Mouse (Mus musculus) heart, postnatal 0 days (tissue): ENCODE results near the gene Srd5a1. TPM values are rescaled to one million over a fixed set of nuclear protein-coding genes. Genes with fewer than 3 reads are reported as not detected.
A peak's percentile ranks its signal among the peaks of the same experiment; 100 is the strongest.

Experiments used
- ATAC-seq: fragments of 200-750 bp; cut with Nextera tagmentation; 2 replicates; pipeline ENCODE4 v1.8.0; 2017; ENCODE audit warnings: low read depth, moderate number of reproducible peaks, moderate library complexity; ENCODE audit not compliant: insufficient read depth
- DNase-seq: peaks from one replicate; pipeline ENCODE4 v3.0.0-alpha.2; 2016; ENCODE audit warnings: low spot score
- H3K27ac ChIP-seq: fragments of 300-500 bp; sonication (generic); 2 replicates; pipeline ENCODE4 v1.5.1; 2014; ENCODE audit warnings: low read depth, mild to moderate bottlenecking
- H3K27me3 ChIP-seq: fragments of 300-500 bp; sonication (generic); 2 replicates; pipeline ENCODE4 v1.6.1; 2014; ENCODE audit warnings: low read length, mixed read lengths; ENCODE audit not compliant: control insufficient read depth, insufficient read depth
- H3K36me3 ChIP-seq: fragments of 300-500 bp; sonication (generic); replicated peaks from 2 replicates; pipeline ENCODE4 v1.6.1; 2014; ENCODE audit warnings: low read length, mixed read lengths; ENCODE audit not compliant: control insufficient read depth, insufficient read depth
- H3K4me1 ChIP-seq: fragments of 300-500 bp; sonication (generic); 2 replicates; pipeline ENCODE4 v1.6.1; 2014; ENCODE audit warnings: antibody characterized with exemption; ENCODE audit not compliant: control insufficient read depth, insufficient read depth
- H3K4me2 ChIP-seq: fragments of 300-500 bp; sonication (generic); 2 replicates; pipeline ENCODE4 v1.6.1; 2014; ENCODE audit warnings: low read depth, mild to moderate bottlenecking, low read length, moderate library complexity
- H3K4me3 ChIP-seq: fragments of 300-500 bp; sonication (generic); 2 replicates; pipeline ENCODE4 v1.5.1; 2014; ENCODE audit warnings: low read depth, low read length
- H3K9ac ChIP-seq: fragments of 300-500 bp; sonication (generic); replicated peaks from 2 replicates; pipeline ENCODE4 v1.6.1; 2014; ENCODE audit warnings: low read depth, low read length, mixed read lengths
- H3K9me3 ChIP-seq: fragments of 300-500 bp; sonication (generic); replicated peaks from 2 replicates; pipeline ENCODE4 v1.6.1; 2016; ENCODE audit warnings: low read length; ENCODE audit not compliant: control insufficient read depth
- CTCF ChIP-seq: IDR thresholded peaks from 2 replicates; pipeline ENCODE4 v1.5.1; 2016; ENCODE audit warnings: antibody characterized with exemption, control low read depth, low read depth
- EP300 ChIP-seq: IDR thresholded peaks from 2 replicates; pipeline ENCODE4 v1.6.1; 2016; ENCODE audit warnings: antibody characterized with exemption, low read depth
- WGBS: fragments of 180-500 bp; shearing (Covaris S2); extraction: QIAGEN DNeasy Blood & Tissue Kit; methylation state at CpG from one replicate; pipeline ENCODE4 v1.1.7; 2014; 5-methylcytosine and 5-hydroxymethylcytosine counted together
- polyA plus RNA-seq: library from polyadenylated mRNA; unstranded; fragments of >200 nt; fragmentation: Nextera tagmentation; extraction: Ambion mirVana; gene quantifications from 2 replicates; pipeline ENCODE4 v1.2.1, GENCODE M21; 2015
- total RNA-seq: library from RNA; depleted of rRNA; stranded (reverse); fragments of >200 nt; gene quantifications from 2 replicates; pipeline ENCODE4 v1.2.3, GENCODE M21; 2014; ENCODE audit warnings: low replicate concordance

Gene Srd5a1
- total and polyA plus RNA-seq, 2 experiments from 2014 or later, result 3.3 to 3.5 TPM

- 85% methylated on average over 5 of the region's 5 CpGs for WGBS
- Histone ChIP-seq H3K9ac (no peak overlapping the region), H3K36me3 (peaks cover 89% of the 10 kb centered on the region), H3K4me3 (no peak overlapping the region), H3K4me1 (no peaks in the 10 kb centered on the region), H3K27me3 (no peaks in the 10 kb centered on the region), H3K4me2 (no peak overlapping the region), H3K27ac (no peak overlapping the region), H3K9me3 (no peaks in the 10 kb centered on the region)
- DNase-seq, result no peak
- no peak for ATAC-seq
- TF ChIP-seq CTCF (no peak), EP300 (no peak)
Observed at GRCm38 (mm10) chr13:69623843-69624242, 12.6 kb upstream of the Srd5a1 start.

- peaks cover 79% of the 10 kb centered on the region for H3K36me3 ChIP-seq
- no peak overlapping the region for H3K4me3 ChIP-seq
- H3K9me3 ChIP-seq, result no peaks in the 10 kb centered on the region
- DNase-seq (no peak), ATAC-seq (no peak)
- WGBS, result 45% methylated on average over 6 of the region's 6 CpGs
- no peaks in the 10 kb centered on the region for H3K27me3 ChIP-seq
- H3K27ac ChIP-seq, result no peak overlapping the region
- no peak overlapping the region for H3K4me2 ChIP-seq
- H3K4me1 ChIP-seq, result 0 out of 2 replicates have a peak, but pooled peaks cover 7% of the 10 kb centered on the region
- no peak for TF ChIP-seq CTCF
- TF ChIP-seq EP300, result no peak
- H3K9ac ChIP-seq, result no peak overlapping the region
Observed at GRCm38 (mm10) chr13:69616716-69617115, 5.5 kb upstream of the Srd5a1 start.

DNA sequence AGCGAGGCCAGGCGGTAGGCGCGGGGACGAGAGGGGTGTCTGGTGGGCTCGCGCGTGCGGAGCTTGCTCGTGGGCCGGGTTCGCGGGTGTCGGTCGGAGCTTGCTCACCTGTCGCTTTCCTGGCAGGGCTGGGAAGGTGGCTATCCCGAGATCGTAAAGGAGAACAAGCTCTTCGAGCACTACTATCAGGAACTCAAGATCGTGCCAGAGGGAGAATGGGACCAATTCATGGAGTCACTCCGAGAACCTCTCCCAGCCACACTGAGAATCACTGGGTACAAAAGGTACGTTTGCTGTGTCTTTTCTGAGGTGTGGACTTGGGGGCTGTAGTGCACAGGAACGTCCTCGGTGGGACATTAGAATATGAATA, 918 bp upstream of the Srd5a1 start:
- Histone ChIP-seq H3K4me3 (peak overlapping the region; percentile 98), H3K9me3 (no peaks in the 10 kb centered on the region), H3K4me1 (peaks cover 13% of the 10 kb centered on the region), H3K36me3 (peaks cover 38% of the 10 kb centered on the region), H3K4me2 (peak overlapping the region; percentile 94), H3K27me3 (no peaks in the 10 kb centered on the region), H3K27ac (peak overlapping the region; percentile 46), H3K9ac (peak overlapping the region; percentile 83)
- TF ChIP-seq EP300 (no peak), CTCF (no peak)
- under 1% methylated on average over 23 of the region's 24 CpGs for WGBS
- no peak for DNase-seq
- no peak for ATAC-seq

DNA sequence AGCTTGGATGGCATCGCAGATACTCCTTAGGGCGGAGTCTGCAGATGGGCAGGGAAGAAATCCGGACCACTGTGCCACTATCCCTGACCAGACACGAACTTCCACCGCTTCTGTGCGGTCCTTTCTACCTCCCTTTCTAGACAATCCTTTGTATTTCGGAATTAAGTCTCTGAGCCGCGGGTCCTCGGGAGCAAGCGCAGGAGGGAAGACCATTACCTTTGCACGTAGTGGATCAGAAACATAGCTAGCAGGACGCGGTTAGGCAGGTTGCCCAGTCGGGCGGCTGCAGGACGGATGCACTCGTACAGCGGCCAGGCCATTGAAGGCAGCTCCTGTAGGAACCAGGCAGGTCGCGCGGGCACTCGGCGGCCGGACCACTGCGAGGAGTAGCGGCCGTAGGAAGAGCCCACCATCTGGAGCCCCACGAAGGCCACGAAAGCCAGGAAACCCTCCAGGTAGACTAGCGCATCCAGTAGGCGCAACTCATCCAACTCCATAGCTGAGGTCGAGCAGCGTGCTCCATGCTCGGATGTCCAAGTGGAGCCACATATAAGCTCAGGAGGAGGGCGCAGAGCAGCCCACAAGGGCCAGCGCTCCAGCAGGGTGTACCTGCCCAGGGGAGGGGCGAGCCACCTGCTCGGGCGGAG, 368 bp downstream of the Srd5a1 start:
- no peak overlapping the region for H3K27ac ChIP-seq
- H3K4me3 ChIP-seq, result peak overlapping the region; percentile 98
- TF ChIP-seq EP300 (no peak), CTCF (no peak)
- peak overlapping the region; percentile 56 for H3K9ac ChIP-seq
- H3K4me1 ChIP-seq, result peaks cover 13% of the 10 kb centered on the region
- H3K27me3 ChIP-seq, result no peaks in the 10 kb centered on the region
- ATAC-seq, result peak; percentile 7
- H3K4me2 ChIP-seq, result peak overlapping the region; percentile 91
- under 1% methylated on average over 40 of the region's 40 CpGs for WGBS
- H3K9me3 ChIP-seq, result no peaks in the 10 kb centered on the region
- DNase-seq, result no peak
- peaks cover 26% of the 10 kb centered on the region for H3K36me3 ChIP-seq

DNA sequence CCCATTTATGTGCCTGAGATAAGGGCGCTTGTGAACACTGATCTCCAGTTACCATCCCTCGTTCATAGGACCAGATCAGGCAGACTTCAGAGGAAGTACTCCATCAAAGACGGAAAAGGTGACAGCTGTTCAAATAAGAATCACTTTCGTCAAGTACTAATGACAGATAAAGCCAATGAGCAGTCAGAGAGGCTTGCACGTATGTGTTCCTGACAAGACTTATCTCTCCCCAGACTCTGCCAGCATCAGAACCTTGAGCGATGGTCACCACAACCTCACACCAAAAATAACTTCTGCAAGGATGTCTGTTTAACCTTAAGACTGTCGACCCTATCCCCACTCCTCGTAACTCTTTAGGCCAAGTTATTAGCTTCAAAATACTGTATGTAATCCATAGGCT, 2.5 kb downstream of the Srd5a1 start:
- H3K9ac ChIP-seq, result no peak overlapping the region
- TF ChIP-seq EP300 (no peak), CTCF (no peak)
- DNase-seq (no peak), ATAC-seq (no peak)
- H3K36me3 ChIP-seq, result peaks cover 6% of the 10 kb centered on the region; the same call in 1 of the 2 replicates
- H3K4me3 ChIP-seq, result no peak overlapping the region
- H3K4me2 ChIP-seq, result no peak overlapping the region
- no peaks in the 10 kb centered on the region for H3K9me3 ChIP-seq
- peaks cover 13% of the 10 kb centered on the region for H3K4me1 ChIP-seq
- WGBS, result 27% methylated on average over 8 of the region's 8 CpGs
- no peaks in the 10 kb centered on the region for H3K27me3 ChIP-seq
- H3K27ac ChIP-seq, result no peak overlapping the region

- 92% methylated on average over 1 of the region's 1 CpGs for WGBS
- Histone ChIP-seq H3K36me3 (no peaks in the 10 kb centered on the region), H3K9me3 (no peaks in the 10 kb centered on the region), H3K4me2 (no peak overlapping the region), H3K4me3 (no peak overlapping the region), H3K4me1 (no peaks in the 10 kb centered on the region), H3K9ac (no peak overlapping the region), H3K27ac (no peak overlapping the region), H3K27me3 (no peaks in the 10 kb centered on the region)
- TF ChIP-seq EP300 (no peak), CTCF (no peak)
- DNase-seq (no peak), ATAC-seq (no peak)
Observed at GRCm38 (mm10) chr13:69604670-69605069, 6.6 kb downstream of the Srd5a1 start.
